Mouse (Mus musculus): ENCODE data around the gene Pcyt1b. TPM values are rescaled to one million over a fixed set of nuclear protein-coding genes. Genes with fewer than 3 reads are reported as not detected.

Gene Pcyt1b
- polyA plus RNA-seq (2015; fragmentation: Nextera tagmentation; extraction: Ambion mirVana), result 17.2 and 20.6 TPM in 2 replicates

GRCm38 (mm10) chrX:93654218-93655002 is at the start of gene Pcyt1b:
Gene Pcyt1b (plus strand): TSS chrX:93654863.
- WGBS, result 15% methylated on average over 3 of the region's 3 CpGs
- Histone ChIP-seq H3K36me3 (ENCODE audit: poor library complexity, severe bottlenecking) (no peaks in the 10 kb centered on the region), H3K27me3 (no peaks in the 10 kb centered on the region), H3K9me3 (replicated peaks) (no peaks in the 10 kb centered on the region), H3K4me2 (no peak within 1 kb of the TSS), H3K9ac (no peak within 1 kb of the TSS), H3K27ac (no peak within 1 kb of the TSS), H3K4me3 (no peak within 1 kb of the TSS), H3K4me1 (no peaks in the 10 kb centered on the region)
- ATAC-seq, result no peak

GRCm38 (mm10) chrX:93630256-93630655 is 24.4 kb upstream of the Pcyt1b start:
- H3K4me1 ChIP-seq, result peaks cover 3% of the 10 kb centered on the region; the same call in 1 of the 2 replicates
- 44% methylated on average over 1 of the region's 1 CpGs for WGBS
- no peaks in the 10 kb centered on the region for H3K36me3 ChIP-seq (ENCODE audit: poor library complexity, severe bottlenecking)
- H3K9me3 ChIP-seq (replicated peaks), result no peaks in the 10 kb centered on the region
- ATAC-seq, result no peak
- H3K4me2 ChIP-seq, result peak overlapping the region; percentile 63
- peak overlapping the region; percentile 54; the same call in 1 of the 2 replicates for H3K4me3 ChIP-seq
- no peaks in the 10 kb centered on the region for H3K27me3 ChIP-seq
- no peak overlapping the region for H3K27ac ChIP-seq
- no peak overlapping the region for H3K9ac ChIP-seq

- peak within 1 kb of the TSS; percentile 54 for H3K4me3 ChIP-seq
These were observed 22.8 kb upstream of the Pcyt1b start, which contains the start of gene Pola1 for GRCm38 (mm10) chrX:93631657-93632449. Gene Pola1 (minus strand): TSS chrX:93632155.

GRCm38 (mm10) chrX:93634861-93635375 is 19.7 kb upstream of the Pcyt1b start:
- Histone ChIP-seq H3K4me2 (no peak overlapping the region), H3K27me3 (no peaks in the 10 kb centered on the region), H3K9me3 (replicated peaks) (no peaks in the 10 kb centered on the region), H3K36me3 (ENCODE audit: poor library complexity, severe bottlenecking) (no peaks in the 10 kb centered on the region), H3K27ac (no peak overlapping the region), H3K4me1 (peaks cover 2% of the 10 kb centered on the region; the same call in 1 of the 2 replicates), H3K4me3 (no peak overlapping the region), H3K9ac (no peak overlapping the region)
- WGBS, result 84% methylated on average over 2 of the region's 2 CpGs
- ATAC-seq, result no peak

More at GRCm38 (mm10) chrX:93631657-93632449, 22.8 kb upstream of the Pcyt1b start, which contains the start of gene Pola1:
- Histone ChIP-seq H3K4me1 (peaks cover 3% of the 10 kb centered on the region; the same call in 1 of the 2 replicates), H3K9ac (peak within 1 kb of the TSS; percentile 62), H3K27ac (peak within 1 kb of the TSS; percentile 65), H3K36me3 (ENCODE audit: poor library complexity, severe bottlenecking) (no peaks in the 10 kb centered on the region), H3K27me3 (no peaks in the 10 kb centered on the region), H3K4me2 (peak within 1 kb of the TSS; percentile 63), H3K9me3 (replicated peaks) (no peaks in the 10 kb centered on the region)
- peak; percentile 98 for ATAC-seq
- 21% methylated on average over 53 of the region's 53 CpGs for WGBS

- Histone ChIP-seq H3K36me3 (ENCODE audit: poor library complexity, severe bottlenecking) (no peaks in the 10 kb centered on the region), H3K4me3 (no peak overlapping the region), H3K4me2 (no peak overlapping the region), H3K27me3 (no peaks in the 10 kb centered on the region), H3K4me1 (no peaks in the 10 kb centered on the region), H3K27ac (no peak overlapping the region), H3K9ac (no peak overlapping the region), H3K9me3 (replicated peaks) (no peaks in the 10 kb centered on the region)
- WGBS, result 92% methylated on average over 3 of the region's 3 CpGs
- ATAC-seq, result no peak
These were observed 11.1 kb upstream of the Pcyt1b start for GRCm38 (mm10) chrX:93643600-93643999.

- no peak for ATAC-seq
- no peak overlapping the region for H3K9ac ChIP-seq
- H3K27me3 ChIP-seq, result no peaks in the 10 kb centered on the region
- no peaks in the 10 kb centered on the region for H3K36me3 ChIP-seq (ENCODE audit: poor library complexity, severe bottlenecking)
- H3K9me3 ChIP-seq (replicated peaks), result no peaks in the 10 kb centered on the region
- no peak overlapping the region for H3K4me3 ChIP-seq
- H3K27ac ChIP-seq, result no peak overlapping the region
- no peaks in the 10 kb centered on the region for H3K4me1 ChIP-seq
- H3K4me2 ChIP-seq, result no peak overlapping the region
These were observed 10.6 kb upstream of the Pcyt1b start for GRCm38 (mm10) chrX:93644022-93644421.

GRCm38 (mm10) chrX:93650738-93651137 is 3.9 kb upstream of the Pcyt1b start:
- Histone ChIP-seq H3K36me3 (ENCODE audit: poor library complexity, severe bottlenecking) (no peaks in the 10 kb centered on the region), H3K4me1 (no peaks in the 10 kb centered on the region), H3K9me3 (replicated peaks) (no peaks in the 10 kb centered on the region), H3K27me3 (no peaks in the 10 kb centered on the region), H3K27ac (no peak overlapping the region), H3K4me3 (no peak overlapping the region), H3K4me2 (no peak overlapping the region), H3K9ac (no peak overlapping the region)
- WGBS, result 99% methylated on average over 2 of the region's 2 CpGs
- no peak for ATAC-seq

GRCm38 (mm10) chrX:93655153-93655552 is 490 bp downstream of the Pcyt1b start:
- no peak for ATAC-seq
- no peaks in the 10 kb centered on the region for H3K36me3 ChIP-seq (ENCODE audit: poor library complexity, severe bottlenecking)
- no peak overlapping the region for H3K27ac ChIP-seq
- H3K4me2 ChIP-seq, result no peak overlapping the region
- H3K4me3 ChIP-seq, result no peak overlapping the region
- H3K9me3 ChIP-seq (replicated peaks), result no peaks in the 10 kb centered on the region
- no peak overlapping the region for H3K9ac ChIP-seq
- H3K4me1 ChIP-seq, result no peaks in the 10 kb centered on the region
- 76% methylated on average over 5 of the region's 5 CpGs for WGBS
- no peaks in the 10 kb centered on the region for H3K27me3 ChIP-seq

GRCm38 (mm10) chrX:93663919-93664586 is 9.4 kb downstream of the Pcyt1b start:
- no peak overlapping the region for H3K4me3 ChIP-seq
- ATAC-seq, result no peak
- no peaks in the 10 kb centered on the region for H3K9me3 ChIP-seq (replicated peaks)
- H3K4me1 ChIP-seq, result no peaks in the 10 kb centered on the region
- H3K27ac ChIP-seq, result no peak overlapping the region
- no peak overlapping the region for H3K4me2 ChIP-seq
- 90% methylated on average over 5 of the region's 5 CpGs for WGBS
- H3K36me3 ChIP-seq (ENCODE audit: poor library complexity, severe bottlenecking), result no peaks in the 10 kb centered on the region
- no peaks in the 10 kb centered on the region for H3K27me3 ChIP-seq
- no peak overlapping the region for H3K9ac ChIP-seq

GRCm38 (mm10) chrX:93664787-93665186 is 10.1 kb downstream of the Pcyt1b start:
- Histone ChIP-seq H3K27me3 (no peaks in the 10 kb centered on the region), H3K27ac (no peak overlapping the region), H3K9ac (no peak overlapping the region), H3K4me2 (no peak overlapping the region), H3K9me3 (replicated peaks) (no peaks in the 10 kb centered on the region), H3K4me1 (no peaks in the 10 kb centered on the region), H3K36me3 (ENCODE audit: poor library complexity, severe bottlenecking) (no peaks in the 10 kb centered on the region), H3K4me3 (no peak overlapping the region)
- 92% methylated on average over 4 of the region's 4 CpGs for WGBS
- no peak for ATAC-seq

- Histone ChIP-seq H3K4me1 (no peaks in the 10 kb centered on the region), H3K9me3 (replicated peaks) (no peaks in the 10 kb centered on the region), H3K4me2 (peak overlapping the region; percentile 58), H3K9ac (no peak overlapping the region), H3K4me3 (peak overlapping the region; percentile 42), H3K27me3 (no peaks in the 10 kb centered on the region), H3K36me3 (ENCODE audit: poor library complexity, severe bottlenecking) (no peaks in the 10 kb centered on the region), H3K27ac (peak overlapping the region; percentile 91)
- peak; percentile 25 for ATAC-seq
- WGBS, result 59% methylated on average over 3 of the region's 3 CpGs
These were observed 19.8 kb downstream of the Pcyt1b start for GRCm38 (mm10) chrX:93674432-93674831.

All from forebrain, embryonic 13.5 days (tissue).